Mouse (Mus musculus) c-Kit-positive CD71-positive TER-119-positive erythroid progenitor cells, embryonic 14.5 days (primary cell): Measurements from ENCODE around the gene Galr3.
"Not testable (repeated sequence)": the region's sequence is repeated elsewhere in the genome, so short reads cannot be mapped to it uniquely, and the experiment has no call there.

Experiments
- DNase-seq: peaks from one replicate; pipeline ENCODE4 v3.0.0-alpha.2; 2013; ENCODE audit warnings: low spot score

Gene Galr3

DNA sequence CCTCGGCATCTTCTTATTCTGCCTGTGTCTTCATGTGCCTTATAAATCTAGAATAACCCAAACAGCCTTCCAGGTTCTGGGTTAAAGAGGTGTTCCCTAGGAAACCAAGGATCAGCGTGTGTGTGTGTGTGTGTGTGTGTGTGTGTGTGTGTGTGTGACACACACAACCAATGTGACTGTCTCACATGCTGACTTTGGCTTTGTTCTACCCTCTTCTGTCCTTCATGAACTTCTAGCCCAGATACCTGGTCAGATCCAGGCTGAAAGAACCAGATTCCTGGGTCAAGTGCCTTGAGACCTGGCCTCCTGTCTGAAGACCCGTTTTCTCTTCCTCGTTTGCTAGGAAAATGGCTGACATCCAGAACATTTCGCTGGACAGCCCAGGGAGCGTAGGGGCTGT lies at the start of gene Galr3:
Gene Galr3, plus strand, starts transcription at position 301 of the 400 bp plus-strand sequence.
- no peak for DNase-seq

DNA sequence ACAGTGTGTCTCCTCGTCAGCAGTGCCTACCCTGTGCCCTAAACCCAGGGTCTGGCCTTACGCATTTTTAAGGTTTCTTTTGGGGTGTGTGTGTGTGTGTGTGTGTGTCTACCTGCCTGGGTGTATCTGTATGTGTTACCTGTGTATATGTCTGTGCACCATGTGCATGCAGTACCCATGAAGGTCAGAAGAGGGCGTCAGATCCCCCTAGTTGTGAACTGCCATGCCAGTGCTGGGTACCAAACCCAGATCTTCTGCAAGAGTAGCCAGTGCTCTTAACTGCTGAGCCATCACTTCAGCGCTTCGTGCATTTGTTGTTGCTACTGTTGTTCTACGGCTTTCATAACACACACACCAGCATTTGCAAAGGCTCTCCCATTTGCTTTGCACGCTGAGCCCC lies 49.5 kb upstream of the Galr3 start:
- DNase-seq = no peak

DNA sequence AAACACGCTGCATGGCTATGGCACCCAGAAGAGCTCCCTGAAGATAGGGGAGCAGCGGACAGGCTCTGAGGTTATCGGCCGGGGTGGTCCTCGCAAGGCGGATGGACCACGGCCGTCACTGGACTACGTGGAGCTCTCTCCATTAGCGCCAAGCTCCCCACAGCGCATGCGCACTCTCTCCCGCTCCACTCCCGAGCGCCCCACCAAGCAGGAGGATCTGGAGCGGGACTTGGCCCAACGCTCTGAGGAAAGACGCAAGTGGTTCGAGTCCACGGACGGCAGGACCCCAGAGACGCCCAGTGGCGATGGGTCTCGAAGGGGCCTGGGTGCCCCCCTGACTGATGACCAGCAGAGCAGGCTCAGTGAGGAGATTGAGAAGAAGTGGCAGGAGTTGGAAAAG lies 48.8 kb upstream of the Galr3 start:
- no peak for DNase-seq

DNA sequence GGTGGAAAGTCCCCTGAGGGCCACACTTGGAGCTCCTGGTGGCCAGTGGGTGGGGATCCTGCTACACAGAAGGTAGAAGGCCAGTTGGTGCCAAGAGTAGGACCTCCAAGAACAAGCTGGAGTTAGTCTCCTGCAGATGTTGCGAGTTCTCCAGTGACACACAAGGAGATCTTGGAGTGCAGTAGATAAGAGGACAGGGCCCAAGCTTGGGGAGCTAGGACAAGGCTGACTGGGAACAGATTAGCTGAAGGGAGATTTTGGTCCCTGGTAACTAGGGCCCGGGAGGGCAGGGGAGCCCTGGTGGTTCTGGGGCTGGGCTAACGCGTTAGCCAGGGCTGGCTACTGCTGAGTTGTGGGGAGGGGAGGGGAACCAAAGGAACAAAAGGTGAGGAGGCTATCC lies 45.8 kb upstream of the Galr3 start:
- DNase-seq = no peak

DNA sequence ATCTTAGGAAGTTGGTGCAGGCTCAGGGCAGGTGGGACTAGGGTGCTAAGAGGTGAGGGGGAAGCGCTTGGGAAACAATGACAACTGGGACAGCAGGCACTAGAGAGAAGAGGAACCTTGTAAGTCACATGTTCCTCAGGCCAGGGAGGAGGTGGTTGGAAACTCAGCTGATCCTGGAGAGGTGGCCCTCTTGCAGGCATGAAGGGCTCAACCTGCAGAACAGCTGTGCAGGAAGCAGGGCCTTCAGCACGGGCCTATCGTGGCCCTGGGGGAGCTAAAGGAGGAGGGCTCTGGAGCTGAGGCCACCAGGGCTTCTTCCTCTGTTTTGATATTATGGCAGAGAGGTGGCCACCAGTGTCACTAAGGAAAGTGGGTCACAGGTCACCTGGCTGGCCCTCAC lies 45.0 kb upstream of the Galr3 start:
- DNase-seq = no peak

DNA sequence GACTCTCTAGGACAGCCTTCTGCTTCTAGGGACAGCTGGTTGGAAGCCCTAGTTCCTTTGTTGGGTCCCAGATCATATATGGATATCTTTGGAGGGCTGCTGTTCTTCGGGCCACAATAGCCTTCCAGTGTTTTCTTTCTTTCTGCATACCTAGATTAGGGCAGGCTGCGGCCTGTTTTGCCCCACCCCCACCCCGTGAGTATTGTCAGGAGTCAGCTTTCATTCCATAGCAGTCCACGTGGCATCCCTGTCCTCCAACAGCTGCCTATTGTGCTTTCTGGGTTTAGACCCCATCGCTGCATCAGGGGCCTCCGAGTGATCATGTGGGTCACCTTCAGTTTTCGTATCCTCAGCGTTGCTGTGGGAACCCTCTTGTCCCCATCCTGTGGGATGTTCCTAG lies 43.3 kb upstream of the Galr3 start:
- DNase-seq = no peak

DNA sequence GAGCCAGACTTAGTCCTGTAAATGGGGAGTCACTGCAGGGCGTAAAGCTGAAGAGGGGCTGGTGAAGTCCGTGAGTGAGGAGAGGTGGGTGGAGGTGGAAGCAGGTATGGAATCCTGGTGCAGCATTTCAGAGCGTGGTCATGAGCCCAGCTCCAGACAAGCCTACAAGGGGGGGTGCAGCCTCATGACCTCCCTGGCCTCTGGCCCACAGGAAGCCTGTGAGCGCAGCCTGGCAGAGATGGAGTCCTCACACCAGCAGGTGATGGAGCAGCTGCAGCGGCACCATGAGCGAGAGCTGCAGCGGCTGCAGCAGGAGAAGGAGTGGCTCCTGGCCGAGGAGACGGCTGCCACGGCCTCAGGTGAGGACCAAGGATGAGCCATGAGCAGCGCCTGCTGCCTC lies 42.1 kb upstream of the Galr3 start:
- no peak for DNase-seq

DNA sequence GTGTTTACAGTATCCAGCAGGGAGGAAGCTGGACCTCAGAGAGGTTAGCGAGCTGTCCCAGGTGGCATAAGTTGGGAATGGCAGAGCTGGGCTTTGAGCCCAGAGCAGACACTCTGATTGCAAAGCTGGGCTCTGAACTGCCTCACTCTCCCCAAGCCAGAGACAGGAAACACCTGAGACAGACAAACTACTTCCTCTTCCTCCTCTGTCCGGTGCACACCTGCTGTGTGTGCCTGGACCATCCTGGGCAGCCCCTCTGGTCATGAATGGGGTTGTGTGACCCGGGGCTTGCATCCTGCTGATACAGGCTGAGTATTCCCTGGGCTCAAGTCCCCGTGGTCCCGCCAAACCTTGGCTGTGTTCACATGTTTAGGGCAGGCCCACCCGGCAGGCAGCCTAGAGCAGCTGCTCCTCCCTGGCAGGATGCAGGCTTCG lies 41.3 kb upstream of the Galr3 start:
- DNase-seq = no peak

DNA sequence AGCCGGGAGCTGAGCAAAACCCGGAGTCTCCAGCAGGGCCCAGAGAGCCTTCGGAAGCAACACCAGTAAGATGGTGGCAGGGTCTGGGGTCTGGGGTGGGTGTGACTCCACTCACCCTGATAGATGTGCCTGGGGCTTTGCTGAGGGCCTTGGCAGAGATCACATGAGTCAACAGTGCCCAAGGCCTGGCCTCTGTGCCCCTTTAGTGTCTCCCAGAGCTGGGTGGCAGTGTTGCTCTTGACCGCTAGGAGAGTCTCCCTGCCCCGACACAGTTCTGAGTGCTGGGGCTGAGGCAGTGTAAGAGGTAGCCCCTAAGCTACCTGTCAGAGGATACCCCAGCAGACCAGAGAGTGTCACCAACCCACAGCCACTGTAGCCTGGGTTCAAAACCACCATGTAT lies 40.1 kb upstream of the Galr3 start:
- no peak for DNase-seq

DNA sequence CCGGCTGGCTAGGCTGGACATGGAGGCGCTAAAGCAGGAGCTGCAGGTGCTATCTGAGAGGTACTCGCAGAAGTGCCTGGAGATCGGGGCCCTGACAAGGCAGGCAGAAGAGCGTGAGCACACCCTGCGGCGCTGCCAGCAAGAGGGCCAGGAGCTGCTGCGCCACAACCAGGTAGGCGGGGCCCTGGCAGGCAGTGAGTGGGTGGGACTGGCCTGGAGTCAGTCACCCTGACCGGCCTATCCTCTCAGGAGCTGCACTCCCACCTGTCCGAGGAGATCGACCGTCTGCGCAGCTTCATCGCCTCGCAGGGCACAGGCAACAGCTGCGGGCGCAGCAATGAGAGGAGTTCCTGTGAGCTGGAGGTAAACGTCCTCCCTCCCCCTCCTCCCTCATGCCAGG lies 39.6 kb upstream of the Galr3 start:
- no peak for DNase-seq

DNA sequence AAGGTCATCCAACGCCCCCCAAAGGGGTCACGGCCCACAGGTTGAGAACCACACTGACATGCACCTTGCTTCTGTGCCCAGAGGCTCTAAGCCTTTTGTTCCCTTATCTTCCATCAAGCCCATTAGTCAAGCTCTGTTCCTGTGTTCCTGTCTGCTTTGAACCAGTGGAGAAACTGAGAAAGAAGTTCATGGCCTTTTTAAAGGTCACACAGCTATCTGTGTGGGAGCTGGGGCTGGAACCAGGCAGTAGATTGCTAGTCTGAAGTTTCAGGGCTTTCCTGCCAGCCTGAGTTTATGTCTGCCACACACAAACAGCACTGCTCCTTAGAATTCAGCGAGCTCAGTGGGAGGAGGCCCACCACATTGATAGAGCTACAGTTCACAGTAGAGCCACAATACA lies 38.6 kb upstream of the Galr3 start:
- DNase-seq = no peak

DNA sequence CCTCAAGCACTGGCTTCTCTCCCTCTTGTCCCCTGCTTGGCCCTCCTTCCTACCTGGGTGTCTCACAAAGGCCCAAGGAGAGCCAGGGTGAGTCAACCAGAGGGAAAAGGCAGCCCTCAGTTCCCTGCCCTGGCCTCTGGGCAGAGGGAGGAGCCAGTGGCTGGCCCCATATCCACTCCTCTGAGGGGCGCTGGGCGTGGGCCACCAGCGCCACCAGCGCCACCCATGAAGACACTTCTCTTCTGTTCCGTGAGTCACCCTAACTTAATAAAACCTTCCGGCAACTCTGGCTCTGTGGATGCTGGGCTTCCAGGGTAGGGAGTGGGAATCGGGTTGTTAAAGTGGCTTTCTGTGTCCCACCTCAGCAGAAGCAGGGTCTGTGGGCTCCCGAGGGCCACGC lies 36.1 kb upstream of the Galr3 start:
- no peak for DNase-seq

DNA sequence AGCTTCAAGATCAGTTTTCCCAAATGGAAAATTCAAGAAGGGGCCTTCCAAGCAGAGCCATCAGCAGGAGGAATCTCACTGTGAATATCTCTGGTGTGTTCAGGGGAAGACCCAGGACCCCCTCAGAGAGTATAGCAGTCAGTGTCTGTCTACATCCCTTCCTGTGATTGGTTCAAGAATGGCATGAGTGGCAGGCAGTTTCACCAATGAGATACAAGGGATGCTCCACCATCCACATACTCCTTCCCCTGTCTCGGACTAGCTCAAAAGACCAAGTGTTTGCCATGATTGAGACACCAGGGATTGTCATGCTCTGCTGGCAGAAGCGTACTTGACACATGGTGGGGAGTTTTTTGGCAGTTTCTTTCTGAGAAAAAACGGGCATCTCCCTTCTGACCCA lies 35.0 kb upstream of the Galr3 start:
- DNase-seq = no peak

DNA sequence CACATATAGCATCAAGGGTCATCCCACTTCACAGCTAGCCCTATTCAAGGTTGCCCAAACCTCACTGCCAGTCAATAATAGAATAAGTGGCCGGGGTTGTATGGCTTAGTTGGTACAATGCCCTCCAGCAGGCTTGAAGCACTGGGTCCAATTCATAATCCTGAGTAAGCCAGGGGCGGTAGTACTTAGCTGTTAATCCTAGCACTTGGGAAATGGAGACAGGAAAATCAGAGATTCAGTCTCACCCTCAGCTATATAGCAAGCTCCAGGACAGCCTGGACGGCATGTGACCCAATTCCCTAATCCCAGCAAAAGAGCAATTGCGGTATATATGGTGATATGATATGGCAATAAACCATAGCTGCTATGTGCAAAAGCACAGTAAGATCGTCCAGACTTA lies 34.6 kb upstream of the Galr3 start:
- DNase-seq = no peak

DNA sequence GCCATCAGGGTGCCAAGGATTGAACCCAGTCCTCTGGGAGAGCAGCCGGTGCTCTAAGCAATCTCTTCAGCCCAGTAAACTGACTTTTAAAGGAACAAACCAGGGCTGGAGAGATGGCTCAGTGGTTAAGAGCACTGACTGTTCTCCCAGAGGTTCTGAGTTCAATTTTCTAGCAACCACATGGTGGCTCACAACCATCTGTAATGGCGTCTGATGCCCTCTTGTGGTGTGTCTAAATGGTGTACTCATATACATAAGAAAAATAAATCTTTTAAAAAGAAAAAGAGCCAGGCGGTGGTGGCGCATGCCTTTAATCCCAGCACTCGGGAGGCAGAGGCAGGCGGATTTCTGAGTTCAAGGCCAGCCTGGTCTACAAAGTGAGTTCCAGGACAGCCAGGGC lies 33.8 kb upstream of the Galr3 start:
- DNase-seq = not testable (repeated sequence)

DNA sequence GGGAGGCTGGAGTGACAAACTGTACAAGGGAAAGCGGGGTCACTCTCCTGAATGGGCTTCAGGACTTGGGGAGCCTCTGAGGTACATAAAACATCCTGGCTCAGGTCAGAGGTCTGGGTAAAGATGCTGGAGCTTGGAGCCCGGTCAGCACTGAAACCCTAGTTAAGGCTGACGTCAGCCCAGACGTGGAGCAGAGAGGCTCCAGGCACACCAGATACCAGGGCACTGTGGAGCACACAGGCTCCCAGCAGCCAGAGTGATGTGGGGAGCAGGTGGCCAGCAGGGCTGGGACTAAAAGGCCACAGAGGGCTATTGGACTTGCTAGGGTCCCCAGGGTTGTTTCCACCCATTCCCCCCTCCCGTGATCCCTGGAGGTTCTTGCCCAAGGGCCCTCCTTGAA lies 32.0 kb upstream of the Galr3 start:
- DNase-seq = no peak

DNA sequence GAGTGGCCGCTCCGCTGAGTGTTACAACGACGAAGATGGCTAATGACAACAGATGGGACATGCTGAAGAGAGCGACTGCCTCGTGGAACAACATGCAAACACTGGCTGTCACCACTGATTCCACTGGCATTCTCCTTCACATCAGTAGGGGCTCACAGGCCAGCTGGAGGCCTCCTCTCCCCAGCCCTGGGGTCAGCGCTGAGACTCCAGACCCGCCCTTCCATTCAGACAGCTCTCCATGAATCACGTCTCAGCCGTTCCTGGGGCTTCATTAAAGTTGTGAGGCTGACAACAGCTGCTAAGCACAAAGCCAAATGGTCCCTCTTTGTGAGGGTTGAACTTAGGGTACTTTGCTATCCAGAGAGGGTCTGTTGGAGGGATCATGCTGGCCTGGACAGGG lies 30.1 kb upstream of the Galr3 start:
- DNase-seq = no peak

DNA sequence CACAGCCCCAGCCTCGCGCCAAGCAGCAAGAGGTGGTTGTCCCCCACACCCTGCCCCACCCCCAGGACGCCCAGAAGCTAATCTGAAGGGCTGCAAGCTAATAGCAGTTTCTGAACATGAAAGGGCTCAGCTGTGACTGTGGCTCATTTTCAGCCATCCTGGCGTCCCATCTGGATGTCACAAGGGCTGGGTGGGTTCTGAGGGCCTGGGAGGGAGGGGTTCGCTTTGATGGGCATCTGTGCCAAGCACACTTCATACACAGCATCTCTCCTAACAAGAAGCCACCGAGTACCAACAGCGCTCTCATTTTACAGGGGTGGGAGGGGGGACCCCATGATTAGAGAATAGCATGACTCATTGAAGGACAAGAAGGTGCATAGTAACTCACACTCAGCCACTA lies 28.3 kb upstream of the Galr3 start:
- DNase-seq = no peak

DNA sequence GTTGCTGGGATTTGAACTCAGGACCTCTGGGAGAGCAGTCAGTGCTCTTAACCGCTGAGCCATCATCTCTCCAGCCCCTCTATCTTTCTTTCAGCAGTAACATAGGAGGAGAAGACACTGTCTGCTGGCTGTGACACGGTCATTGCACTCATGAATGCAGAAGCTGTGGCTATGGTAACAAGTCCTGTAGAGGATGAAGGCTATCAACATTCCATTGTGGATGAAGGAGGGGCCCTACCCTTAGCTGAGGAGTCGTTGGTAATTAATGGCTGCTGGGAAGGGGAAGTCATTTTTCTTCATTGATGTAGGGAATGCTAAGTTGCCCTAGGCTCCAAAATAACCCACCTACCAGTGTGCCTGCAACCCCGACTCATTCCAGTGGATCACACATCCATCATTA lies 23.5 kb upstream of the Galr3 start:
- DNase-seq = no peak

DNA sequence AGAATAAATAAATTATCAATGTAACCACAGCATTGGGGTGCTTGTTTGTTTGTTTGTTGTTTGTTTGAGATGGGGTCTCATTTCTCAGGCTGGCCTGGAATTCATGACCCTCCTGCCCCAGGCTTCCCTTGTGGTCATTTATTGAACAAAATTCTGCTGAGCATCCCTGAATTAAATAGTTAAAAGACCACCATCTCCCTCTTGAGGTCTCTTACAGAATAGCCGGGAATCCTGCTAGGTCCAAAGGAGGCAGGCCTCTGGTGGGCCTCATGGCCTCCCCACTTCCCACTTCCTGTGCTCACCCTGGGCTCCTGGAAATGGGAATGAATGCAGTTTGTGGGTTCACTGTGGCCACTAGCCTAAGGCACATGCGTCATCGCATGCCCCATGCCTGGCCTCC lies 22.8 kb upstream of the Galr3 start:
- no peak for DNase-seq

DNA sequence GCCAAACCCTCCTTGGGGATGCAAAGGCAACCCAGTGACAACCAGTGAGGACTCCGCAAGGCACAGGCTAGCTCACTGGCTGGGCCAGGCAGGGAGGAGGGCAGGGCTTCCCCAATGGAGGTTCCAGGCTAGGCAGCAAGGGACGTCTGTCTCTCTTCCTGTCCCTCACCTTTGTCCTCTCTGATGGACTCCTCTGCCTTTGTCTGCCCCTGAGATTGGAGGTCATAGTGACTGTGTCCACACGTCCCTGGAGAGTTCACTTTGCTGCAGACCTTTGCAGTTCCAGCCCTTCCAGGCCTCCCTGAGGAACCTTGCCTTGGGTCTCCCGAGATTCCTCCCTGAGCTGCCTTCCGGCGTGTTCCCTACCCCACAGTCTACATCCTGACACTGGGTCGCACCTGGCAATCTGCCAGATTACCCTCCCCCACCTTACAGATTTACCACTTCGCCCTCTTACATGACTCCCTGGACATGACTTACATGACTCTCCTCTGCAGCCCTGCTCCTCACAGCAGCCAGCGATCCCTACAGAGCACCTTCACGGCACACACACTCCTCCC lies 18.9 kb upstream of the Galr3 start:
- no peak for DNase-seq

DNA sequence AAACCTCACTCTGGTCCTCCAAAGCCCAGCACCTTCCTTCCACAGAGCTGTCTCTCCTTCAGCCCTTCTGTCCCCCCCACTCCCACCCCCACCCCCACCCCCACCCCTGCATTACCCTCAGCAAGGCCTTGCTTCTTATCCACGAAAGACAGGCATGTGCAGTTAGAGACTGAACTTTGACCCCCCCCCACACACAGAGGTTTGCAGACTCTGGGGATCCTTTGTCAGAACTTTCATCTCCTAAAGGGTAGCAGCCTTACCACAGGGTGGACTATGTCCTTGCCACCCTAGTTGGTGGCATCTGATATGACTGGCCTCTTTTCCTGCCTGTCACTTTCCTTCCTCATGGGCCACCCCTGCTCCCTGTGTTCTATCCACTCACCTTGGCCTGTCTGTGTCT lies 18.3 kb upstream of the Galr3 start:
- no peak for DNase-seq

DNA sequence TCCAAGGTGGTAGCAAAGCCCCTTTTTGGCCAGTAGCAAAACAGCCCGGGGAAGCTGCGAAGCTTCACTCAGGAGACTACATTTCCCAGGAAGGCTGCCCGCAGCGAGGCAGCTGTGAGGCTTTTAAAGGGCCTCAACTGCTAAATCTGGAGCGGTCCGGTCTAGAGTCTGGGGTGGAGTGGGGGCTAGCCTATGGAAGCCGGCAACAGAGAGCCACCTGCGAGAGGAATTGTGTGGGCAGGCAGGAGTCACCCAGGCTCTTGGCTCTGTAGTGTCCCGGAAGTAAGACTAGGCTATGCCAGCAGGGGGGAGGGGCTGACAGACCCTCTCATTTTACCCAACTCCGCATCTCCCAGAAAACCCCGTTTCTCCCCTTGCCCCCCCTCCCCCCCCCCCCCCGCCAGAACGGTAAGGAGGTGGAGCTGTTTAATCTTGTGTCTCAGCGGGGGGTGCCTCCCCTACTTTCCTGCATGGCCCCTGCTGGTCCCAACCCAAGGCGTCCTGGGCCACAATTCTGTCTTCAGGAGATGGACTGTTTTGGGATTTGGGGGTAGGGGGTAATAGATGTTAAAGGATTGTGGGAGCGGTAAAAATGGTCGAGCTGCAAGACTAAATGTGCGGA lies 15.9 kb upstream of the Galr3 start:
- no peak for DNase-seq

DNA sequence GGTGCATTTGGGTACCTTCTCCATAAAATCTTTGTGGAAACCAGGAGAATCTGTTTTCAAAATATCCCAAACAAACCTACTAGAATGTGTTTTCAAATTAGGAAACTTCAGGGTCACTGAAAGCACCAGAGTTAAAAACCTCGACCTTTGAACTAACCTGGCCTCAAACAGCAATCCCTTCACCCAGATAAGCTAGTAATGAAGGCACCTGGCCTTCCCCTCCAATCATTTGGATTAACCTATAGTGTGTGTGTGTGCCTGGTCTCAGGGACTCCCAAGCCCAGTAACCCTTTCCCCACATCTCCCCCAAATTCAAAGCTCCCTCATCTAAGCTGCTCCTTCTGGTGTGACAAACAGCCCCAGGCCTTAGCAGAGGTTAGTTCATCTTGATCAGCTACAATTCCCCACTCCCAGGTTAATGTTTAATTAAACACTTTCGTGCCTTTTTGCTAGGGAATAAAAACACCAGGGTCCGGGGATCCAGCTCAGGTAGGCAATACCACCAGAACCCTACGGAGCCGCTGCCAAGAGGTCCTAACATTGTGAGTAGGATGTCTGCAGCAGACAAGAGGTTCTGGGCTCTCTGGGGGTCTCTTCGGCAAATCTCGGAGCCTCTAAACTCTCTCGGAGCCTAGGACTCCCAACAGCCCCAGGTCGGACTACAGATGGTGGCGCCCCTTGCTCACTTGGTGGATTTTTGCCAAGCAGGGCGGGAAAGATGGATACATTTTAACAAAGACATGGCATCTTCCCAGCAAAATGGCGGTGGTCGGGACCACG lies 15.0 kb upstream of the Galr3 start:
- no peak for DNase-seq
